Mouse (Mus musculus) small intestine, adult 2 months (tissue): ENCODE measurements around the gene Ski.

Experiments
- CTCF ChIP-seq: fragments of 200-500 bp; IDR thresholded peaks from 2 replicates; pipeline ENCODE4 v1.5.1; 2012; ENCODE audit warnings: low read depth, mild to moderate bottlenecking, control low read depth, inconsistent platforms, low read length, moderate library complexity, mixed read lengths; ENCODE audit not compliant: insufficient replicate concordance, insufficient read length; ENCODE audit errors: extremely low read depth
- POLR2A ChIP-seq: fragments of 200-500 bp; IDR thresholded peaks from 2 replicates; pipeline ENCODE4 v1.6.1; 2012; ENCODE audit warnings: low read depth, mild to moderate bottlenecking, control low read depth, inconsistent platforms, low read length, moderate library complexity

DNA sequence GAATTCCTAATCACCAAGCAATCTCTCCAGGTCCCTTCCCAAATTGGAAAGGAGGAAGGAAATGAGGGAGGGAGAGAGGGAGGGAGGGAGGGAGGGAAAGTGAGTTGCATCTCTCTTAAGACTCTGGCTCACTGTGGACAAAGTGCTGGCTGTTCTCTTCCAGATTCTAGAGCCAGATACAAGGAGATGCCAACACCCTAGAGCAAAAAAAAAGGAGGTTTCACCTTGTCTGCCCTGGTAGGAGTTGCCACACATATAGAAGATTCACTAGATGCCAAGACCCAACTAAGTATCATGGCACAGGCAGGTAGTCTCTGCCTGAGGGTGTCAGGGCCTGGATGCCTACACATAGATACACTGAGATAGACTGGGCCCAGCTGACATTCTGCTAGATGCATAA is 56.5 kb downstream of the Ski start:
- TF ChIP-seq POLR2A: no peak
- TF ChIP-seq CTCF: no peak
